Mouse (Mus musculus): ENCODE results near the gene Foxp1.

Foxp1 gene

GRCm38 (mm10) chr6:99107081-99107482 lies 415.4 kb downstream of the Foxp1 start:
- DNase-seq, result no peak

DNA sequence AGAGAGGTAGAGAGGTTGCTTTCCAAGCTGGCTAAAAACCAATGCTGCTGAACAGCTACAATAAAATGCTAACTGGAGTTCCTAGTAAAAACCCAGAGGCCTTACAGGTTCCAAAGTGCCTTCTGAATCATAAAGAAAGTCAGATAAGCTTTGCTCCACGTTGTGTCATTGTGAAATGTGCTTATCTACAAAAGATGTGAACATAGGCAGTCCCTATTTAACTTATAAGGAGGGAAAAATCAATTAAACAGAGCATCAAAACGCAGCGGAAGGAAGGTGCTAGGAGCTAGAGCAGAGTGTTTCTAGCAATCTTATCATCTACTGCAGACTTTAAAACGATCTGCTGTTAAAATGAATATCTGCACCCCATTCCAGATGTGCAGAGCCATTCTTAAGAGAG lies 416.5 kb downstream of the Foxp1 start:
- DNase-seq, result no peak

DNA sequence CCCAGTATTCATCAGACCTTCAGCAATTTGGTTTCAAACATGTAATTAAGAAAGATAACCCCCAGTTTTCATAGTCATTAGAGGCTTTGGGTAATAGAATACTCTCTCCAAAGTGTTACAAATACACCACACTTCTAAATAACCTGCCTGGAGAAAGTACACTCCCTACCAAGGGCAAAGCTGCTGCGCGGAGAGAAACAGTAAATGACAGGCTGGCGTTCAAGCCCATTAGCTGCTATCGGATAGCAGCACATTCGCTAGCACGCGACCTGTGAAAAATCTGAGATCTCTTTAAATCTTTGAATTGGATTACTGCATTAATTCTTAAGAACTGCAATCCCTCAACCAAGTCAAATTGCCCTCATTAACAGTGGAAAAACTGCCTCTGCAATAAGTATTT lies 418.1 kb downstream of the Foxp1 start:
- DNase-seq, result no peak

DNA sequence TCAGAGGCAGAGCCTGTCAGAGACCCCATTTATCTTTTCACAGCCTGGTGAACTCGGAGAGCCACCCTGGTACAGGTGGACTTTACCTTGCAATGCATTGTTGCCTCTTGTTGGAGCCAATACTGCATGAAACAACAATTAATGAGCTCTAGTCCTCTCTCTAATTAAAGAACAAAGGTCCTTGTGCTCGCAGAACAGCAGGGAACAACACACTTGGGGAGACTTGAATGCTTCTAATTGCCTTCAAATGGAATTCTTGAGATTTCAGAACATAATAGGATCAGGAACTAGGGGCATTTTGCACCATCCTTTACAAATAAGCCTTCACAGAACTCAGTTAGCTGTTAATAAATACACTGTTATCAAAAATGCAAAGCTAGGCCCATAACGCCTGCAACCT lies 418.6 kb downstream of the Foxp1 start:
- DNase-seq, result no peak

GRCm38 (mm10) chr6:99101489-99101908 lies 421.0 kb downstream of the Foxp1 start:
- peak; percentile 36 for DNase-seq

GRCm38 (mm10) chr6:99100331-99100730 lies 422.2 kb downstream of the Foxp1 start:
- DNase-seq, result no peak

GRCm38 (mm10) chr6:99099781-99100180 lies 422.7 kb downstream of the Foxp1 start:
- DNase-seq, result no peak

DNA sequence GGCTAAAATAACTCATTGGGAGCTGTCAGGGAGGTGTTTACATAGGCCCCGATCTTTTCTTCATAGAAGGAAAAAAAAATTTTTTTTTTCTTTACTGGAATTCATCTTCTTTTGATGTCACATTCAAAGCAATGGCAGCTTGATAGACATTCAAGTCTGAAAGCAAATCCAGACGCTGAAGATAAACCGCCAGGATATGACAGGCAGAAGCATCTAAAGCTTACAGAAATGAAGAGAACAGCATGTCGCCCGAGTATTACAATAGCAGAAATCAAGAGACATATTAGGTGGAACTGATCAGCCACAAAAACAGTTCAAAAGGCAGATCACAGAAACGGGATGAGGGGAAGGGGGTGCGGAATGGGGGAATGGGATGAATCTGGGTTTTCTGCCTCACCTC lies 425.3 kb downstream of the Foxp1 start:
- DNase-seq, result no peak

DNA sequence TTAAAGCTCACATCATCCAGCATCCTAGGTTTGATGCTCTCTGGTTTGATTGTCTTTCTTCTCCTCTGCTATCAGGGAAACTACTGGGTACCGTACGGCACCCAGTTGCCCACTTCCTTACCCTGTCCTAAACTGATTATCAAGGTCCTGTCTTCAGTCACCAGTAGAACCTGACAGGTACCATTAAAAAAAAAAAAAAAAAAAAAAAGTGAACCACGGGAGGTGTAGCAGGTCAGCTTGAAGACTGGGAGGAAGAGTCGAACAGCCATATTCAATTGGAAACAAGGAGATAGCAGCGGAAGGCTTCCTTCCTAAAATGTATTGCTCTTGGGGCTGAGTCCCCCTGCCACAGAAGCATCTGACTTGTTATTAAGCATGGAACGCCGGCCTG lies 425.8 kb downstream of the Foxp1 start:
- DNase-seq, result no peak

DNA sequence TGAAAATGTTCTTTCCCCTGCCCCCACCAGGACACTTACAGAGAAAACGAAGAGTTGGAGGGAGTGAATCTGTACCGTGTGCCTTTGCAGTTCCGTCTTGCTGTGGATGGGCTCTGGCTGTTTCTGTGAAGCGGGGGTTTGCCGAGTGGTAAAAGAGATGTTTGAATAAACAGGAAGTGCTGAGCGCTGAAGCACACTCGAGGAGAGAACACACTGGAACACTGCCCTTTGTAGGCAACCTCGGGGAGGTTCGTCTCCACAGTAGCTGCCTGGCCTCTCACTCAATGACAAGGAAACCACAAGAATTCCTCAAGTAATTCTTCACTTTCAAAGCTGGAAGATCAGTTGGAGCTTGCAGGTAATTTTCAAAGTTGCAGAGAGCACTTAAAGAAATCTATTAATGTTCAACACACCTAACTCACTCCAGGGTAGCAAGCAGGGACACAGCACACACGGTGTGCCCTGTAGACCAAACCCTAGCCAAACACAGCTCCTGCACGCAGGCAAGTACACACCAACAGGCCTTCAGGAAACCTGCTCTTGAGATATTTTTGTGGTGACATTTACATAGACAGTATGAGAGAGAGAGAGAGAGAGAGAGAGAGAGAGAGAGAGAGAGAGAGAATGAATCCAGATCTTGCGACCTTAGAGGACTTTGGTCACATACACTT lies 426.3 kb downstream of the Foxp1 start:
- peak; percentile 44 for DNase-seq

GRCm38 (mm10) chr6:99095185-99096104 lies 427.1 kb downstream of the Foxp1 start:
- DNase-seq, result peak; percentile 18

- DNase-seq, result peak; percentile 13
These were observed 428.1 kb downstream of the Foxp1 start for GRCm38 (mm10) chr6:99094339-99094989.

DNA sequence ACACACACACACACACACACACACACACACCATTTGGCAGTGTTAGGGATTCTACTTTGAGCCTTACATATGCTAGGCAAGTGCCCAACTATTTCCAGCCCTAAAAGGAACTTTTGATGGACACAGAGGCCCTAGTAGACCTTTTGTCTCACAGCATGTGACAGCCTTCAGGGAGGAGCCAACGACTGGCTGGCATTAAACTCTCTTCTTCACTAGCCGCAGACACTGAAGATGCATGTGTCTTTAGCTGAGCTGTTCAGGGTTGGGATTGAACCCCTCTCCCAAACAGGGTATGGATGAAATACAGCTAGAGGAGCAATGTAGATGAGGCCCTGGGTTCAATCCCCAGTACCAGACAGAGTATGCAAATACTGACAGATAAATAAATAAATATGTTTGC lies 428.7 kb downstream of the Foxp1 start:
- no peak for DNase-seq

DNA sequence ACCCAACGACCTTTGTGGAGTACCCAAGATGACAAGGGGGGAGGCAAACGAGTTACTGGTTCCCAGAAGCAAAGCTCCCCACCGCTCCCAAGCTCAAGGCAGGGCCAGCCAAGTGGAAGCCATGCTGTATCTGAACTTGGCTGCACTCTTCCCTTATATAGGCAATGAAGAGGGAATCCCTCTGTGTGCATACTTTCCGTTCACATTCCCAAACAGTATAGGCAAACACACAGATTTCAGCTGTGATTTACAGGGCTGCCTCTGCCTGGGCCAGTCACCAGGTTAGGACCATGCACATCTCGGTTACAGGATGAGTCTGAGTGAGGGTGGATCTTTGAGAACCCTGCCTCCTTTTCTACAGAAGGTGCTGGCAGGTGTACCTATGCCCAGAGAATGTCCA lies 429.3 kb downstream of the Foxp1 start:
- no peak for DNase-seq

DNA sequence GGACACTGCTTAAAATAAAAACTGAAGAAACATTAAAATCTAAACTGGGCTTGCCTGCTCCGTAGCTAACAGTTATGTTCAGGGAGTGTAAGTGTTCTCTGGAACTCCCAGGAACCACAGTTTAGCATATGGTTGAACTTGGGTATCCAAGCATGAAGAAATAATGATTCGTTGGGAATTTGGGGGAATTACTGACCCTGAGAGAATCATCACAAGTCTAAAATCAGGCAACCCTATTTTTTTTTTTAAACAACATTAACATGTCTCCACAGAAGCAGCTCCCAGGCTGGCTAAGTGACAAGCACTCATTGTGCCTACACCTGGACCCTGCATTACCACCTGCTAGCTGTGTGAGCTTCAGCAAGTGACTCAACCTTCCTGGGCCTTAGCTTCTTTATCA lies 430.7 kb downstream of the Foxp1 start:
- DNase-seq, result no peak

- no peak for DNase-seq
These were observed 434.9 kb downstream of the Foxp1 start for GRCm38 (mm10) chr6:99087598-99087997.

DNA sequence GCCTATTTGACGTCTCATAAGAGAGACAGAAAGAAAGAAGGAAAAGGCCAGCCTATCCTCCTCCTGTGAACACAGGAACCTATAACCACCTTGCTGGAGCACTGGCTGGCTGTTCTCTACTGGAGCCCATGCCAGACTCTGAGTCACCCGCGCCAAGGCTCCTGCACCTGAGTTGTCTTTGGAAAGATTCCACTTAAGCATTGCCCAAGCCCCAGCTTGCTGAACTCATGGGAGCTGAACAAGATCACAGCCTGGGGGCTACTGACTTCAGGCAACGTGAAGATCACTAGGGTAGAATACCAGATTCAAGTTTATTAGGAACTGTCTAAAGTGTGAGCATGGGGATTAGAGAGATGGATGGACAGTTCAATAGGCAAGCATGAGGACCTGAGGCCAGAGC lies 437.6 kb downstream of the Foxp1 start:
- no peak for DNase-seq

DNA sequence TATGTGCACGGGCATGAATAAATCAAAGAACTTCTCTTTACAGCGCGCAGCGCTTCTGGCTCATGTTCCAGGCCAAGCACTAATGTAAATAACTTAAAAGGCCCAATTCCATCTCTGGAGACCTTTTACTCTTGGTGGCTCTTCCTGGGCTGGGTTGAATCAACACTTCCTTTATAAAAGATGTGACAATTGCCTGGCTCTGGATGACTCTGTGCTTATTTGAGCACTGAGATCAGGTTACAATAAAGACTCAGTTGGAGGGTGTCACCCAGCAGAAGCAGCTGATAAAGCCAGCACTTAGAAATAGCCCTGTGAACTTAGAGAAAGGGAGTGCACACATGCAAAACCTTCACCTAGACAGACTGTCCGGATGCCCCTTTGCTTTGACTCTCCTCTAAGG lies 441.3 kb downstream of the Foxp1 start:
- no peak for DNase-seq

- no peak for DNase-seq
These were observed 443.3 kb downstream of the Foxp1 start for GRCm38 (mm10) chr6:99079041-99079835.

DNA sequence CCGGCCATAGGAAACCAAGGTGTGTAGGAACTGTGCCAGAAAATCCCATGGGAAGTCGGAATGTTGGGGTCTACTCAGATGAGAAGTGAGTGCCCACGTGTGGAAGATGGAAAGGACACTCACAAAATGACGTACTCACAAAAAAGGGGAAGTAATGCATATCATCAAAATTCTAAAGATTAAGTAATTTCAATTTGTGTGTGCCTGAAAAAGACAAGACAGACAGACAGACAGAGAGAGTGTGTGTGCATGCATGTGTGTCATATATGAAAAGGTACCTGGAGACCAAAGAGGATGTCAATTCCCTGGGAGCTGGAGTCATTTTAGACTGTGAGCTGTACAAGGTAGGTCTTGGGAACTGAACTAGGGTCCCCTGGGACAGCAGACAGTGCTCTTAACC lies 444.4 kb downstream of the Foxp1 start:
- no peak for DNase-seq

- no peak for DNase-seq
These were observed 448.9 kb downstream of the Foxp1 start for GRCm38 (mm10) chr6:99073303-99074271.

GRCm38 (mm10) chr6:99070710-99071109 lies 451.8 kb downstream of the Foxp1 start:
- DNase-seq, result no peak
